Mouse (Mus musculus) liver, adult 2 months (tissue): Measurements from ENCODE around the gene Pcp2. TPM values are rescaled to one million over a fixed set of nuclear protein-coding genes. Genes with fewer than 3 reads are reported as not detected.
A peak's percentile ranks its signal among the peaks of the same experiment; 100 is the strongest.

ENCODE experiments used
- DNase-seq: peaks from one replicate; pipeline ENCODE4 v3.0.0-alpha.2; 2011; ENCODE audit warnings: low read depth, low spot score; ENCODE audit errors: extremely low read depth
- H3K27ac ChIP-seq: fragments of 200-500 bp; replicated peaks from 2 replicates; pipeline ENCODE4 v1.5.1; 2012; ENCODE audit warnings: low read depth, mild to moderate bottlenecking, control low read depth, inconsistent platforms, low read length; ENCODE audit not compliant: insufficient read depth
- H3K27me3 ChIP-seq: fragments of 200-500 bp; 2 replicates; pipeline ENCODE4 v1.6.1; 2012; ENCODE audit warnings: mild to moderate bottlenecking, moderate library complexity, low read length, inconsistent platforms; ENCODE audit not compliant: control insufficient read depth, insufficient read depth
- H3K36me3 ChIP-seq: fragments of 200-500 bp; 2 replicates; pipeline ENCODE4 v1.6.1; 2012; ENCODE audit warnings: low read length, inconsistent platforms; ENCODE audit not compliant: control insufficient read depth, insufficient read depth
- H3K4me1 ChIP-seq: fragments of 200-500 bp; 2 replicates; pipeline ENCODE4 v1.6.1; 2011; ENCODE audit warnings: low read length; ENCODE audit not compliant: control insufficient read depth, insufficient read depth
- H3K4me3 ChIP-seq: fragments of 200-500 bp; 2 replicates; pipeline ENCODE4 v1.5.1; 2011; ENCODE audit warnings: low read depth, mild to moderate bottlenecking, control low read depth, low read length, moderate library complexity; ENCODE audit not compliant: insufficient read depth
- H3K79me2 ChIP-seq: fragments of 200-500 bp; 2 replicates; pipeline ENCODE4 v1.6.1; 2012; ENCODE audit warnings: inconsistent platforms, mild to moderate bottlenecking, low read length, moderate library complexity; ENCODE audit not compliant: control insufficient read depth, insufficient read depth
- H3K9ac ChIP-seq: fragments of 200-500 bp; 2 replicates; pipeline ENCODE4 v1.6.1; 2012; ENCODE audit warnings: low read depth, mild to moderate bottlenecking, control low read depth, inconsistent platforms, low read length
- CTCF ChIP-seq: fragments of 200-500 bp; IDR thresholded peaks from 2 replicates; pipeline ENCODE4 v1.5.1; 2011; ENCODE audit warnings: low read depth, low read length, control low read depth
- POLR2A ChIP-seq: fragments of 200-500 bp; IDR thresholded peaks from 2 replicates; pipeline ENCODE4 v1.6.1; 2011; ENCODE audit warnings: low read length, control low read depth; ENCODE audit not compliant: insufficient read depth; ENCODE audit errors: extremely low read depth
- WGBS: fragments of 180-500 bp; shearing (Covaris S2); methylation state at CpG from one replicate; pipeline ENCODE4 v1.1.7; 2018; 5-methylcytosine and 5-hydroxymethylcytosine counted together
- polyA plus RNA-seq: library from polyadenylated mRNA; depleted of rRNA; stranded (reverse); fragments of >200 nt; gene quantifications from 2 replicates; pipeline ENCODE4 v1.2.3, GENCODE M21; 2012
- total RNA-seq: library from RNA; depleted of rRNA; stranded (reverse); fragments of >200 nt; gene quantifications from 2 replicates; pipeline ENCODE4 v1.2.3, GENCODE M21; 2014

Pcp2 gene
- total and polyA plus RNA-seq, 2 experiments: not detected

GRCm38 (mm10) chr8:3648268-3648667 is 22.9 kb upstream of the Pcp2 start:
- DNase-seq: peak; percentile 26
- Histone ChIP-seq H3K4me1 (no peaks in the 10 kb centered on the region), H3K79me2 (no peaks in the 10 kb centered on the region), H3K9ac (no peak overlapping the region), H3K27ac (no peak overlapping the region), H3K4me3 (no peak overlapping the region), H3K27me3 (no peaks in the 10 kb centered on the region; the same call in 1 of the 2 replicates), H3K36me3 (no peaks in the 10 kb centered on the region)
- no peak for TF ChIP-seq POLR2A
- no peak for TF ChIP-seq CTCF
- WGBS: 56% methylated on average over 2 of the region's 2 CpGs

- no peak overlapping the region for H3K9ac ChIP-seq
- H3K4me1 ChIP-seq: no peaks in the 10 kb centered on the region
- H3K27me3 ChIP-seq: no peaks in the 10 kb centered on the region; the same call in 1 of the 2 replicates
- no peak overlapping the region for H3K4me3 ChIP-seq
- H3K79me2 ChIP-seq: no peaks in the 10 kb centered on the region
- H3K27ac ChIP-seq: no peak overlapping the region
- WGBS: 81% methylated on average over 4 of the region's 4 CpGs
- TF ChIP-seq CTCF: no peak
- TF ChIP-seq POLR2A: no peak
- DNase-seq: no peak
- no peaks in the 10 kb centered on the region for H3K36me3 ChIP-seq
These were observed 22.2 kb upstream of the Pcp2 start for GRCm38 (mm10) chr8:3647561-3647960.

GRCm38 (mm10) chr8:3646824-3647531 is 21.6 kb upstream of the Pcp2 start:
- Histone ChIP-seq H3K27me3 (no peaks in the 10 kb centered on the region; the same call in 1 of the 2 replicates), H3K9ac (no peak overlapping the region), H3K4me3 (no peak overlapping the region), H3K79me2 (no peaks in the 10 kb centered on the region), H3K36me3 (0 out of 2 replicates have a peak, but pooled peaks cover under 1% of the 10 kb centered on the region), H3K27ac (no peak overlapping the region), H3K4me1 (no peaks in the 10 kb centered on the region)
- 82% methylated on average over 6 of the region's 6 CpGs for WGBS
- TF ChIP-seq CTCF (no peak), POLR2A (no peak)
- peak; percentile 74 for DNase-seq

GRCm38 (mm10) chr8:3645804-3646203 is 20.5 kb upstream of the Pcp2 start:
- WGBS: 13% methylated on average over 5 of the region's 5 CpGs
- Histone ChIP-seq H3K4me1 (no peaks in the 10 kb centered on the region), H3K9ac (no peak overlapping the region), H3K27me3 (no peaks in the 10 kb centered on the region), H3K36me3 (peaks cover 2% of the 10 kb centered on the region; the same call in 1 of the 2 replicates), H3K27ac (no peak overlapping the region), H3K4me3 (no peak overlapping the region), H3K79me2 (no peaks in the 10 kb centered on the region)
- DNase-seq: peak; percentile 75
- TF ChIP-seq POLR2A (no peak), CTCF (peak; percentile 67)

- Histone ChIP-seq H3K36me3 (peaks cover 6% of the 10 kb centered on the region), H3K79me2 (no peaks in the 10 kb centered on the region; the same call in 1 of the 2 replicates), H3K27ac (no peak overlapping the region), H3K27me3 (no peaks in the 10 kb centered on the region), H3K4me3 (peak overlapping the region; percentile 73), H3K9ac (peak overlapping the region; percentile 66), H3K4me1 (peaks cover 4% of the 10 kb centered on the region)
- TF ChIP-seq POLR2A (no peak), CTCF (no peak)
- WGBS: 7% methylated on average over 8 of the region's 8 CpGs
- no peak for DNase-seq
These were observed 6.1 kb upstream of the Pcp2 start for GRCm38 (mm10) chr8:3631478-3631875.
